Mouse (Mus musculus) liver, embryonic 13.5 days (tissue): ENCODE results near the gene Iars2. TPM values are rescaled to one million over a fixed set of nuclear protein-coding genes. Genes with fewer than 3 reads are reported as not detected.

Experiments
- ATAC-seq: fragments of 200-750 bp; cut with Nextera tagmentation; 2 replicates; pipeline ENCODE4 v1.8.0; 2017; ENCODE audit warnings: low read depth, mild to moderate bottlenecking, moderate number of reproducible peaks, moderate library complexity
- DNase-seq: peaks from one replicate; pipeline ENCODE4 v3.0.0; 2022
- H3K27ac ChIP-seq: fragments of 300-500 bp; sonication (generic); 2 replicates; pipeline ENCODE4 v1.5.1; 2015; ENCODE audit warnings: moderate library complexity, mild to moderate bottlenecking, inconsistent platforms
- H3K27me3 ChIP-seq: fragments of 300-500 bp; sonication (generic); 2 replicates; pipeline ENCODE4 v1.6.1; 2015; ENCODE audit warnings: mild to moderate bottlenecking, inconsistent platforms
- H3K36me3 ChIP-seq: fragments of 300-500 bp; sonication (generic); 2 replicates; pipeline ENCODE4 v1.6.1; 2015; ENCODE audit warnings: mild to moderate bottlenecking, inconsistent platforms
- H3K4me1 ChIP-seq: fragments of 300-500 bp; sonication (generic); replicated peaks from 2 replicates; pipeline ENCODE4 v1.6.1; 2015; ENCODE audit warnings: inconsistent platforms
- H3K4me2 ChIP-seq: fragments of 300-500 bp; sonication (generic); 2 replicates; pipeline ENCODE4 v1.6.1; 2015; ENCODE audit warnings: inconsistent platforms, mild to moderate bottlenecking, moderate library complexity
- H3K4me3 ChIP-seq: fragments of 300-500 bp; sonication (generic); replicated peaks from 2 replicates; pipeline ENCODE4 v1.5.1; 2015; ENCODE audit warnings: mild to moderate bottlenecking, inconsistent platforms
- H3K9ac ChIP-seq: fragments of 300-500 bp; sonication (generic); 2 replicates; pipeline ENCODE4 v1.6.1; 2015; ENCODE audit warnings: mild to moderate bottlenecking, inconsistent platforms
- H3K9me3 ChIP-seq: fragments of 300-500 bp; sonication (generic); replicated peaks from 2 replicates; pipeline ENCODE4 v1.6.1; 2016; ENCODE audit warnings: inconsistent platforms
- WGBS: fragments of 180-500 bp; shearing (Covaris S2); methylation state at CpG from one replicate; pipeline ENCODE4 v1.1.7; 2015; ENCODE audit not compliant: insufficient replicate concordance; 5-methylcytosine and 5-hydroxymethylcytosine counted together
- polyA plus RNA-seq: library from polyadenylated mRNA; unstranded; fragments of >200 nt; fragmentation: Nextera tagmentation; extraction: Ambion mirVana; gene quantifications from 2 replicates; pipeline ENCODE4 v1.2.1, GENCODE M21; 2015

Gene Iars2
- polyA plus RNA-seq, 1 experiment from 2014 or later, result 21.3 TPM

- peaks cover 93% of the 10 kb centered on the region for H3K36me3 ChIP-seq
- no peaks in the 10 kb centered on the region for H3K27me3 ChIP-seq
Observed at GRCm38 (mm10) chr1:185277022-185277421, 52.2 kb downstream of the Iars2 start.

GRCm38 (mm10) chr1:185275976-185276375 is 53.2 kb downstream of the Iars2 start:
- WGBS, result 86% methylated on average over 7 of the region's 7 CpGs
- H3K36me3 ChIP-seq, result peaks cover 93% of the 10 kb centered on the region

More at GRCm38 (mm10) chr1:185277022-185277421, 52.2 kb downstream of the Iars2 start:
- Histone ChIP-seq H3K4me1 (no peaks in the 10 kb centered on the region), H3K9ac (no peak overlapping the region), H3K27ac (no peak overlapping the region), H3K9me3 (no peaks in the 10 kb centered on the region), H3K4me2 (no peak overlapping the region), H3K4me3 (no peak overlapping the region)
- DNase-seq (no peak), ATAC-seq (no peak)
- 80% methylated on average over 11 of the region's 11 CpGs for WGBS

GRCm38 (mm10) chr1:185274819-185275545 is 54.2 kb downstream of the Iars2 start:
- WGBS, result 74% methylated on average over 5 of the region's 5 CpGs

More at GRCm38 (mm10) chr1:185275976-185276375, 53.2 kb downstream of the Iars2 start:
- no peak overlapping the region for H3K9ac ChIP-seq
- H3K9me3 ChIP-seq, result no peaks in the 10 kb centered on the region
- no peak overlapping the region for H3K4me3 ChIP-seq
- no peak overlapping the region for H3K27ac ChIP-seq
- no peak for ATAC-seq
- no peaks in the 10 kb centered on the region for H3K4me1 ChIP-seq
- H3K27me3 ChIP-seq, result no peaks in the 10 kb centered on the region
- no peak overlapping the region for H3K4me2 ChIP-seq
- DNase-seq, result no peak

GRCm38 (mm10) chr1:185271373-185271772 is 57.8 kb downstream of the Iars2 start:
- no peaks in the 10 kb centered on the region; the same call in 1 of the 2 replicates for H3K4me1 ChIP-seq
- H3K36me3 ChIP-seq, result peaks cover 84% of the 10 kb centered on the region
- H3K4me3 ChIP-seq, result no peak overlapping the region
- no peak overlapping the region for H3K27ac ChIP-seq
- H3K9me3 ChIP-seq, result no peaks in the 10 kb centered on the region
- WGBS, result 91% methylated on average over 9 of the region's 9 CpGs
- no peaks in the 10 kb centered on the region for H3K27me3 ChIP-seq
- DNase-seq (no peak), ATAC-seq (no peak)
- no peak overlapping the region for H3K9ac ChIP-seq
- H3K4me2 ChIP-seq, result no peak overlapping the region

More at GRCm38 (mm10) chr1:185274819-185275545, 54.2 kb downstream of the Iars2 start:
- no peaks in the 10 kb centered on the region for H3K27me3 ChIP-seq
- H3K27ac ChIP-seq, result no peak overlapping the region
- H3K36me3 ChIP-seq, result peaks cover 91% of the 10 kb centered on the region
- H3K9ac ChIP-seq, result no peak overlapping the region
- H3K9me3 ChIP-seq, result no peaks in the 10 kb centered on the region
- no peaks in the 10 kb centered on the region for H3K4me1 ChIP-seq
- no peak overlapping the region for H3K4me2 ChIP-seq
- DNase-seq, result no peak
- no peak overlapping the region for H3K4me3 ChIP-seq
- ATAC-seq, result no peak

GRCm38 (mm10) chr1:185270403-185271097 is 58.6 kb downstream of the Iars2 start:
- Histone ChIP-seq H3K36me3 (peaks cover 81% of the 10 kb centered on the region), H3K27me3 (no peaks in the 10 kb centered on the region), H3K9ac (no peak overlapping the region), H3K27ac (no peak overlapping the region), H3K4me3 (no peak overlapping the region), H3K9me3 (no peaks in the 10 kb centered on the region), H3K4me1 (no peaks in the 10 kb centered on the region; the same call in 1 of the 2 replicates), H3K4me2 (no peak overlapping the region)
- ATAC-seq, result no peak
- WGBS, result 80% methylated on average over 8 of the region's 8 CpGs
- no peak for DNase-seq

GRCm38 (mm10) chr1:185268675-185269074 is 60.5 kb downstream of the Iars2 start:
- ATAC-seq, result peak; percentile 45; the same call in 1 of the 2 replicates
- no peak overlapping the region for H3K9ac ChIP-seq
- no peak overlapping the region for H3K27ac ChIP-seq
- no peak for DNase-seq
- H3K9me3 ChIP-seq, result no peaks in the 10 kb centered on the region
- peaks cover 83% of the 10 kb centered on the region for H3K36me3 ChIP-seq
- no peak overlapping the region for H3K4me2 ChIP-seq
- WGBS, result 77% methylated on average over 4 of the region's 4 CpGs
- no peak overlapping the region for H3K4me3 ChIP-seq
- H3K4me1 ChIP-seq, result no peaks in the 10 kb centered on the region; the same call in 1 of the 2 replicates
- no peaks in the 10 kb centered on the region for H3K27me3 ChIP-seq

GRCm38 (mm10) chr1:185262565-185262964 is 66.6 kb downstream of the Iars2 start:
- H3K9ac ChIP-seq, result no peak overlapping the region
- H3K27me3 ChIP-seq, result no peaks in the 10 kb centered on the region
- no peak overlapping the region for H3K4me3 ChIP-seq
- 64% methylated on average over 14 of the region's 14 CpGs for WGBS
- H3K9me3 ChIP-seq, result no peaks in the 10 kb centered on the region
- DNase-seq (peak; percentile 15), ATAC-seq (peak; percentile 41; the same call in 1 of the 2 replicates)
- H3K4me1 ChIP-seq, result no peaks in the 10 kb centered on the region
- H3K27ac ChIP-seq, result no peak overlapping the region
- peaks cover 87% of the 10 kb centered on the region for H3K36me3 ChIP-seq
- no peak overlapping the region for H3K4me2 ChIP-seq

GRCm38 (mm10) chr1:185256753-185257152 is 72.4 kb downstream of the Iars2 start:
- DNase-seq (no peak), ATAC-seq (peak; percentile 43; the same call in 1 of the 2 replicates)
- H3K4me1 ChIP-seq, result no peaks in the 10 kb centered on the region
- H3K4me2 ChIP-seq, result no peak overlapping the region
- H3K4me3 ChIP-seq, result no peak overlapping the region
- no peaks in the 10 kb centered on the region for H3K27me3 ChIP-seq
- WGBS, result 72% methylated on average over 3 of the region's 3 CpGs
- peaks cover 69% of the 10 kb centered on the region for H3K36me3 ChIP-seq
- H3K9ac ChIP-seq, result no peak overlapping the region
- H3K9me3 ChIP-seq, result no peaks in the 10 kb centered on the region
- no peak overlapping the region for H3K27ac ChIP-seq

- H3K4me3 ChIP-seq, result no peak overlapping the region
- H3K4me2 ChIP-seq, result no peak overlapping the region
- H3K27ac ChIP-seq, result no peak overlapping the region
- 88% methylated on average over 12 of the region's 12 CpGs for WGBS
- H3K9ac ChIP-seq, result no peak overlapping the region
- H3K9me3 ChIP-seq, result no peaks in the 10 kb centered on the region
- no peaks in the 10 kb centered on the region for H3K4me1 ChIP-seq
- H3K27me3 ChIP-seq, result no peaks in the 10 kb centered on the region
- ATAC-seq (no peak), DNase-seq (no peak)
- peaks cover 67% of the 10 kb centered on the region for H3K36me3 ChIP-seq
Observed at GRCm38 (mm10) chr1:185255336-185255735, 73.9 kb downstream of the Iars2 start.

- Histone ChIP-seq H3K4me2 (no peak overlapping the region), H3K9ac (no peak overlapping the region), H3K4me1 (no peaks in the 10 kb centered on the region), H3K27me3 (no peaks in the 10 kb centered on the region), H3K27ac (no peak overlapping the region), H3K4me3 (no peak overlapping the region), H3K36me3 (peaks cover 70% of the 10 kb centered on the region), H3K9me3 (no peaks in the 10 kb centered on the region)
- 77% methylated on average over 12 of the region's 12 CpGs for whole genome bisulfite sequencing
- ATAC-seq (no peak), DNase-seq (no peak)
Observed at GRCm38 (mm10) chr1:185253140-185253892, 75.9 kb downstream of the Iars2 start.

- no peaks in the 10 kb centered on the region for H3K4me1 ChIP-seq
- H3K4me3 ChIP-seq, result no peak overlapping the region
- H3K9me3 ChIP-seq, result no peaks in the 10 kb centered on the region
- ATAC-seq (no peak), DNase-seq (no peak)
- WGBS, result 87% methylated on average over 3 of the region's 3 CpGs
- peaks cover 80% of the 10 kb centered on the region for H3K36me3 ChIP-seq
- no peaks in the 10 kb centered on the region for H3K27me3 ChIP-seq
- H3K27ac ChIP-seq, result no peak overlapping the region
- H3K4me2 ChIP-seq, result no peak overlapping the region
- H3K9ac ChIP-seq, result no peak overlapping the region
Observed at GRCm38 (mm10) chr1:185252351-185252750, 76.8 kb downstream of the Iars2 start.
